In genomic region chr4:41658566-41659384, GRCm38 (mm10) we compare ENCODE assay signal across 10 mouse cellular contexts. TPM values are rescaled to one million over a fixed set of nuclear protein-coding genes. Genes with fewer than 3 reads are reported as not detected.
DNase-seq lines count a peak whose midpoint lies in the region; ATAC-seq lines count a peak whose summit lies in the region.
"Had no signal": no experiment of that assay in that cellular context is flagged by ENCODE, and none has a peak within 500 bp of the region (broad histone marks: within the 10 kb centered on the region; RNA-seq: fewer than 3 reads in every experiment).

No protein-coding gene starts in this region.

- no peaks in the 10 kb centered on the region; the same call in 1 of the 2 replicates for H3K4me1 ChIP-seq in lung, embryonic 16.5 days (replicated peaks; ENCODE audit: control insufficient read depth, insufficient read depth, low read length)
- peaks cover 63% of the 10 kb centered on the region for H3K4me1 ChIP-seq in embryonic facial prominence, embryonic 13.5 days
- H3K4me1 ChIP-seq in neural tube, embryonic 13.5 days (replicated peaks), result peaks cover 56% of the 10 kb centered on the region

- H3K27me3 ChIP-seq in lung, embryonic 16.5 days (ENCODE audit: control insufficient read depth, insufficient read depth, low read depth, low read length), result no peaks in the 10 kb centered on the region
- peaks cover 27% of the 10 kb centered on the region for H3K27me3 ChIP-seq in embryonic facial prominence, embryonic 13.5 days
- H3K27me3 ChIP-seq in neural tube, embryonic 13.5 days, result no peaks in the 10 kb centered on the region

- ATAC-seq in lung, embryonic 16.5 days (ENCODE audit: low read depth), result 0 out of 2 replicates have a peak, but pooled peaks have one; percentile 12
- ATAC-seq in embryonic facial prominence, embryonic 13.5 days (ENCODE audit: insufficient number of reproducible peaks, insufficient read depth, low FRiP score, low TSS enrichment, low read depth), result no peak
- ATAC-seq in neural tube, embryonic 13.5 days (ENCODE audit: low read depth), result 0 out of 2 replicates have a peak, but pooled peaks have one; percentile 12

- no peaks in the 10 kb centered on the region for H3K9me3 ChIP-seq in lung, embryonic 16.5 days (ENCODE audit: control insufficient read depth, low read length)
- no peaks in the 10 kb centered on the region for H3K9me3 ChIP-seq in embryonic facial prominence, embryonic 13.5 days
- no peaks in the 10 kb centered on the region for H3K9me3 ChIP-seq in neural tube, embryonic 13.5 days

- intact Hi-C loops in left cerebral cortex, postnatal 25 days (cut with DNase I), result no loop called here

- H3K4me3 ChIP-seq in lung, embryonic 16.5 days (ENCODE audit: low read length), result no peak overlapping the region
- H3K4me3 ChIP-seq in embryonic facial prominence, embryonic 13.5 days, result no peak overlapping the region
- no peak overlapping the region for H3K4me3 ChIP-seq in neural tube, embryonic 13.5 days
- H3K4me3 ChIP-seq: myocyte had no signal

- 36% methylated on average over 15 of the region's 25 CpGs for WGBS in lung, embryonic 16.5 days
- 16% methylated on average over 25 of the region's 25 CpGs for WGBS in embryonic facial prominence, embryonic 13.5 days
- WGBS in neural tube, embryonic 13.5 days, result 18% methylated on average over 19 of the region's 25 CpGs

- H3K4me2 ChIP-seq in lung, embryonic 16.5 days (ENCODE audit: low read depth, low read length), result no peak overlapping the region
- H3K4me2 ChIP-seq in embryonic facial prominence, embryonic 13.5 days, result peak overlapping the region; percentile 37
- H3K4me2 ChIP-seq in neural tube, embryonic 13.5 days, result 0 out of 2 replicates have a peak overlapping the region, but pooled peaks have one; percentile 4

- no peak overlapping the region for H3K9ac ChIP-seq in lung, embryonic 16.5 days (ENCODE audit: low read length)
- no peak overlapping the region for H3K9ac ChIP-seq in embryonic facial prominence, embryonic 13.5 days
- H3K9ac ChIP-seq in neural tube, embryonic 13.5 days, result peak overlapping the region; percentile 47; the same call in 1 of the 2 replicates

- no peak overlapping the region for H3K27ac ChIP-seq in lung, embryonic 16.5 days (ENCODE audit: low read length)
- H3K27ac ChIP-seq in embryonic facial prominence, embryonic 13.5 days, result no peak overlapping the region
- H3K27ac ChIP-seq in neural tube, embryonic 13.5 days (replicated peaks), result peak overlapping the region; percentile 23

- DNase-seq in lung, adult 18-20 months, result no peak
- DNase-seq in kidney, postnatal 10 days, result peak; percentile 71
- DNase-seq in left cerebral cortex, postnatal 25 days (ENCODE audit: low spot score in 2 of 2), result no peak
- DNase-seq in frontal cortex, adult 2 months (ENCODE audit: extremely low spot score in 1 of 2, low spot score in 1 of 2), result no peak
- DNase-seq: layer of hippocampus, postnatal 36 days; thymus, adult 18-20 months had no signal

- no peaks in the 10 kb centered on the region for H3K36me3 ChIP-seq in lung, embryonic 16.5 days (ENCODE audit: control insufficient read depth, insufficient read depth, low read length)
- peaks cover 13% of the 10 kb centered on the region for H3K36me3 ChIP-seq in embryonic facial prominence, embryonic 13.5 days
- peaks cover 10% of the 10 kb centered on the region for H3K36me3 ChIP-seq in neural tube, embryonic 13.5 days

RNA-seq across cellular contexts. Expression of gene Enho, which starts 18.7 kb away (rescaled TPM):
- 7.8 and 8.1 TPM in 2 replicates for polyA plus RNA-seq in lung, embryonic 16.5 days (2015; fragmentation: Nextera tagmentation; extraction: Ambion mirVana)
- polyA plus RNA-seq in embryonic facial prominence, embryonic 13.5 days (2015; fragmentation: Nextera tagmentation; extraction: Ambion mirVana), result 19.4 and 23.2 TPM in 2 replicates
- polyA plus RNA-seq in neural tube, embryonic 13.5 days (2015; fragmentation: Nextera tagmentation; extraction: Ambion mirVana), result 79.3 and 81.9 TPM in 2 replicates
- 10 to 100 TPM; 54.4 to 63.0 TPM for total RNA-seq in left cerebral cortex, postnatal 25 days (2021)
- 111 and 117 TPM in 2 replicates for polyA plus RNA-seq in frontal cortex, adult 2 months (2012; rRNA removed)

RNA-seq across cellular contexts. Expression of gene Cntfr, which starts 38.1 kb away (rescaled TPM):
- 6.9 and 8.4 TPM in 2 replicates for polyA plus RNA-seq in lung, embryonic 16.5 days (2015; fragmentation: Nextera tagmentation; extraction: Ambion mirVana)
- polyA plus RNA-seq in embryonic facial prominence, embryonic 13.5 days (2015; fragmentation: Nextera tagmentation; extraction: Ambion mirVana), result 11.2 and 16.3 TPM in 2 replicates
- 28.9 and 29.7 TPM in 2 replicates for polyA plus RNA-seq in neural tube, embryonic 13.5 days (2015; fragmentation: Nextera tagmentation; extraction: Ambion mirVana)
- 100 to 1,000 TPM in 1 of 2 experiments, 10 to 100 TPM in 1; 98.9 to 109 TPM for total RNA-seq in left cerebral cortex, postnatal 25 days (2021)
- polyA plus RNA-seq in frontal cortex, adult 2 months (2012; rRNA removed), result 79.4 and 92.6 TPM in 2 replicates

RNA-seq across cellular contexts. Expression of gene Il11ra1, which starts 41.0 kb away (rescaled TPM):
- 111 and 120 TPM in 2 replicates for polyA plus RNA-seq in lung, embryonic 16.5 days (2015; fragmentation: Nextera tagmentation; extraction: Ambion mirVana)
- 427 and 512 TPM in 2 replicates for polyA plus RNA-seq in embryonic facial prominence, embryonic 13.5 days (2015; fragmentation: Nextera tagmentation; extraction: Ambion mirVana)
- polyA plus RNA-seq in neural tube, embryonic 13.5 days (2015; fragmentation: Nextera tagmentation; extraction: Ambion mirVana), result 53.6 and 60.2 TPM in 2 replicates
- 10 to 100 TPM; 35.8 to 43.8 TPM for total RNA-seq in left cerebral cortex, postnatal 25 days (2021)
- polyA plus RNA-seq in frontal cortex, adult 2 months (2012; rRNA removed), result 37.0 and 38.1 TPM in 2 replicates

RNA-seq across cellular contexts. Expression of gene Rpp25l, which starts 54.6 kb away (rescaled TPM):
- 80.5 and 85.0 TPM in 2 replicates for polyA plus RNA-seq in lung, embryonic 16.5 days (2015; fragmentation: Nextera tagmentation; extraction: Ambion mirVana)
- 84.5 and 93.3 TPM in 2 replicates for polyA plus RNA-seq in embryonic facial prominence, embryonic 13.5 days (2015; fragmentation: Nextera tagmentation; extraction: Ambion mirVana)
- polyA plus RNA-seq in neural tube, embryonic 13.5 days (2015; fragmentation: Nextera tagmentation; extraction: Ambion mirVana), result 62.6 and 63.4 TPM in 2 replicates
- 10 to 100 TPM; 26.8 to 31.3 TPM for total RNA-seq in left cerebral cortex, postnatal 25 days (2021)
- polyA plus RNA-seq in frontal cortex, adult 2 months (2012; rRNA removed), result 30.7 and 32.5 TPM in 2 replicates
